Mouse (Mus musculus) liver, postnatal 0 days (tissue): Measurements from ENCODE around the gene Pdik1l. TPM values are rescaled to one million over a fixed set of nuclear protein-coding genes. Genes with fewer than 3 reads are reported as not detected.

Source experiments
- ATAC-seq: fragments of 200-750 bp; cut with Nextera tagmentation; 2 replicates; pipeline ENCODE4 v1.8.0; 2017; ENCODE audit warnings: mild to moderate bottlenecking, moderate library complexity
- DNase-seq: peaks from one replicate; pipeline ENCODE4 v3.0.0-alpha.2; 2016
- H3K27ac ChIP-seq: fragments of 300-500 bp; sonication (generic); 2 replicates; pipeline ENCODE4 v1.5.1; 2014; ENCODE audit warnings: antibody characterized with exemption, moderate library complexity, mild to moderate bottlenecking, low read depth
- H3K27me3 ChIP-seq: fragments of 300-500 bp; sonication (generic); 2 replicates; pipeline ENCODE4 v1.6.1; 2014; ENCODE audit warnings: low read length, control low read depth, mixed read lengths; ENCODE audit not compliant: insufficient read depth
- H3K36me3 ChIP-seq: fragments of 300-500 bp; sonication (generic); replicated peaks from 2 replicates; pipeline ENCODE4 v1.6.1; 2014; ENCODE audit warnings: mild to moderate bottlenecking, control low read depth, low read length, moderate library complexity, mixed read lengths; ENCODE audit not compliant: insufficient read depth
- H3K4me1 ChIP-seq: fragments of 300-500 bp; sonication (generic); 2 replicates; pipeline ENCODE4 v1.6.1; 2014; ENCODE audit warnings: antibody characterized with exemption, mild to moderate bottlenecking, control low read depth; ENCODE audit not compliant: insufficient read depth
- H3K4me2 ChIP-seq: fragments of 300-500 bp; sonication (generic); 2 replicates; pipeline ENCODE4 v1.6.1; 2014; ENCODE audit warnings: low read depth, mild to moderate bottlenecking, low read length, moderate library complexity, mixed read lengths
- H3K4me3 ChIP-seq: fragments of 300-500 bp; sonication (generic); 2 replicates; pipeline ENCODE4 v1.5.1; 2014; ENCODE audit warnings: low read depth, low read length
- H3K9ac ChIP-seq: fragments of 300-500 bp; sonication (generic); replicated peaks from 2 replicates; pipeline ENCODE4 v1.6.1; 2014; ENCODE audit warnings: mild to moderate bottlenecking, moderate library complexity
- H3K9me3 ChIP-seq: fragments of 300-500 bp; sonication (generic); 2 replicates; pipeline ENCODE4 v1.6.1; 2016; ENCODE audit warnings: mild to moderate bottlenecking, control low read depth, low read length, mixed read lengths
- CTCF ChIP-seq: sonication (generic); IDR thresholded peaks from 2 replicates; pipeline ENCODE4 v1.5.1; 2016; ENCODE audit warnings: antibody characterized with exemption, low read depth
- EP300 ChIP-seq: IDR thresholded peaks from 2 replicates; pipeline ENCODE4 v1.6.1; 2016; ENCODE audit warnings: antibody characterized with exemption, low read depth, mild to moderate bottlenecking
- WGBS: fragments of 180-500 bp; shearing (Covaris S2); extraction: QIAGEN DNeasy Blood & Tissue Kit; methylation state at CpG from one replicate; pipeline ENCODE4 v1.1.7; 2014; ENCODE audit not compliant: insufficient replicate concordance; 5-methylcytosine and 5-hydroxymethylcytosine counted together
- polyA plus RNA-seq: library from polyadenylated mRNA; unstranded; fragments of >200 nt; fragmentation: Nextera tagmentation; extraction: Ambion mirVana; gene quantifications from 2 replicates; pipeline ENCODE4 v1.2.1, GENCODE M21; 2015

The Pdik1l gene
- polyA plus RNA-seq, 1 experiment from 2014 or later, result 7.2 TPM

- no peak for TF ChIP-seq EP300
- TF ChIP-seq CTCF, result no peak
- Histone ChIP-seq H3K27me3 (0 out of 2 replicates have a peak, but pooled peaks cover 3% of the 10 kb centered on the region), H3K4me1 (peaks cover 2% of the 10 kb centered on the region; the same call in 1 of the 2 replicates), H3K36me3 (no peaks in the 10 kb centered on the region), H3K27ac (no peak within 1 kb of the TSS), H3K9ac (no peak within 1 kb of the TSS), H3K4me2 (peak within 1 kb of the TSS; percentile 44), H3K9me3 (no peaks in the 10 kb centered on the region), H3K4me3 (no peak within 1 kb of the TSS; the same call in 1 of the 2 replicates)
- 10% methylated on average over 18 of the region's 18 CpGs for WGBS
- ATAC-seq, result peak; percentile 82
- peak; percentile 73 for DNase-seq
Measured at GRCm38 (mm10) chr4:134238279-134238651, 49.4 kb downstream of the Pdik1l start, which contains the start of gene Cnksr1. TSS of gene Cnksr1 (minus strand) at chr4:134238399.

GRCm38 (mm10) chr4:134237582-134238278 is 50.0 kb downstream of the Pdik1l start:
- TF ChIP-seq EP300 (no peak), CTCF (no peak)
- Histone ChIP-seq H3K27me3 (0 out of 2 replicates have a peak, but pooled peaks cover 3% of the 10 kb centered on the region), H3K9me3 (no peaks in the 10 kb centered on the region), H3K27ac (no peak overlapping the region), H3K4me1 (peaks cover 2% of the 10 kb centered on the region; the same call in 1 of the 2 replicates), H3K36me3 (no peaks in the 10 kb centered on the region), H3K4me3 (no peak overlapping the region), H3K9ac (no peak overlapping the region), H3K4me2 (peak overlapping the region; percentile 44; the same call in 1 of the 2 replicates)
- 31% methylated on average over 19 of the region's 19 CpGs for WGBS
- DNase-seq (no peak), ATAC-seq (peak; percentile 14; the same call in 1 of the 2 replicates)

GRCm38 (mm10) chr4:134234876-134235275 is 52.8 kb downstream of the Pdik1l start:
- Histone ChIP-seq H3K27me3 (0 out of 2 replicates have a peak, but pooled peaks cover 3% of the 10 kb centered on the region), H3K4me1 (peaks cover 2% of the 10 kb centered on the region; the same call in 1 of the 2 replicates), H3K4me3 (no peak overlapping the region), H3K4me2 (no peak overlapping the region), H3K9me3 (no peaks in the 10 kb centered on the region), H3K36me3 (no peaks in the 10 kb centered on the region), H3K27ac (no peak overlapping the region), H3K9ac (no peak overlapping the region)
- WGBS, result 71% methylated on average over 5 of the region's 5 CpGs
- TF ChIP-seq EP300, result no peak
- TF ChIP-seq CTCF, result no peak
- no peak for ATAC-seq
- no peak for DNase-seq

- 41% methylated on average over 8 of the region's 8 CpGs for WGBS
- H3K9ac ChIP-seq, result no peak overlapping the region
- H3K4me1 ChIP-seq, result no peaks in the 10 kb centered on the region
- H3K27me3 ChIP-seq, result no peaks in the 10 kb centered on the region
- no peak overlapping the region for H3K27ac ChIP-seq
- ATAC-seq, result no peak
- no peaks in the 10 kb centered on the region for H3K36me3 ChIP-seq
- no peaks in the 10 kb centered on the region for H3K9me3 ChIP-seq
- H3K4me2 ChIP-seq, result no peak overlapping the region
- no peak overlapping the region for H3K4me3 ChIP-seq
- DNase-seq, result no peak
- TF ChIP-seq CTCF (no peak), EP300 (no peak)
Measured at GRCm38 (mm10) chr4:134230431-134230830, 57.3 kb downstream of the Pdik1l start.

GRCm38 (mm10) chr4:134227194-134227593 is 60.5 kb downstream of the Pdik1l start, which contains the start of gene Catsper4:
TSS of gene Catsper4 (minus strand) at chr4:134227383.
- Histone ChIP-seq H3K9ac (no peak within 1 kb of the TSS), H3K27me3 (no peaks in the 10 kb centered on the region), H3K4me3 (no peak within 1 kb of the TSS), H3K36me3 (no peaks in the 10 kb centered on the region), H3K4me1 (no peaks in the 10 kb centered on the region), H3K27ac (no peak within 1 kb of the TSS), H3K4me2 (no peak within 1 kb of the TSS), H3K9me3 (no peaks in the 10 kb centered on the region)
- ATAC-seq (no peak), DNase-seq (no peak)
- 76% methylated on average over 8 of the region's 8 CpGs for WGBS
- peak; percentile 34 for TF ChIP-seq CTCF
- TF ChIP-seq EP300, result no peak

Other genes starting within 250 kb of the Pdik1l start
- not detected in 2 replicates for gene Zfp683, start 234.1 kb downstream of the Pdik1l start, polyA plus RNA-seq
- 0.69 and 1.4 TPM in 2 replicates for gene Crybg2, start 227.1 kb downstream of the Pdik1l start, polyA plus RNA-seq
- gene Cd52, start 192.8 kb downstream of the Pdik1l start, polyA plus RNA-seq, result 114 and 125 TPM in 2 replicates
- 0.88 and 0.99 TPM in 2 replicates for gene Ubxn11, start 185.3 kb downstream of the Pdik1l start, polyA plus RNA-seq
- 198 and 215 TPM in 2 replicates for gene Sh3bgrl3, start 159.1 kb downstream of the Pdik1l start, polyA plus RNA-seq
- 65.6 and 98.1 TPM in 2 replicates for gene Cep85, start 100.8 kb downstream of the Pdik1l start, polyA plus RNA-seq
- not detected in 2 replicates for gene Gm7534, start 84.9 kb downstream of the Pdik1l start, polyA plus RNA-seq
- not detected in 2 replicates for gene Catsper4, start 60.5 kb downstream of the Pdik1l start, polyA plus RNA-seq
- gene Cnksr1, start 49.5 kb downstream of the Pdik1l start, polyA plus RNA-seq, result 0.08 and 0.20 TPM in 2 replicates
- 0.23 and 0.33 TPM in 2 replicates for gene E130218I03Rik, start 44.2 kb downstream of the Pdik1l start, polyA plus RNA-seq
- 6.1 and 6.2 TPM in 2 replicates for gene Zfp593, start 42.3 kb downstream of the Pdik1l start, polyA plus RNA-seq
- not detected in 2 replicates for gene Gm30191, start 41.0 kb downstream of the Pdik1l start, polyA plus RNA-seq
- 1.4 and 1.5 TPM in 2 replicates for gene Grrp1, start 33.8 kb downstream of the Pdik1l start, polyA plus RNA-seq
- gene Trim63, start 27.2 kb upstream of the Pdik1l start, polyA plus RNA-seq, result 0.34 and 0.69 TPM in 2 replicates
- gene Slc30a2, start 55.3 kb upstream of the Pdik1l start, polyA plus RNA-seq, result not detected in 2 replicates
- 0.20 and 0.33 TPM in 2 replicates for gene Extl1, start 96.0 kb upstream of the Pdik1l start, polyA plus RNA-seq
- 13.5 and 14.3 TPM in 2 replicates for gene Pafah2, start 108.4 kb upstream of the Pdik1l start, polyA plus RNA-seq
- gene Stmn1, start 180.4 kb upstream of the Pdik1l start, polyA plus RNA-seq, result 249 and 258 TPM in 2 replicates
- gene Paqr7, start 208.8 kb upstream of the Pdik1l start, polyA plus RNA-seq, result 12.4 and 17.8 TPM in 2 replicates
- gene Aunip, start 223.1 kb upstream of the Pdik1l start, polyA plus RNA-seq, result 6.9 and 7.1 TPM in 2 replicates
- 56.9 and 60.3 TPM in 2 replicates for gene Mtfr1l, start 247.5 kb upstream of the Pdik1l start, polyA plus RNA-seq